Mouse (Mus musculus): ENCODE results near the gene Aym1. TPM values are rescaled to one million over a fixed set of nuclear protein-coding genes. Genes with fewer than 3 reads are reported as not detected.
A peak's percentile ranks its signal among the peaks of the same experiment; 100 is the strongest.

The Aym1 gene
- polyA plus RNA-seq, 1 experiment from 2014 or later = not detected

DNA sequence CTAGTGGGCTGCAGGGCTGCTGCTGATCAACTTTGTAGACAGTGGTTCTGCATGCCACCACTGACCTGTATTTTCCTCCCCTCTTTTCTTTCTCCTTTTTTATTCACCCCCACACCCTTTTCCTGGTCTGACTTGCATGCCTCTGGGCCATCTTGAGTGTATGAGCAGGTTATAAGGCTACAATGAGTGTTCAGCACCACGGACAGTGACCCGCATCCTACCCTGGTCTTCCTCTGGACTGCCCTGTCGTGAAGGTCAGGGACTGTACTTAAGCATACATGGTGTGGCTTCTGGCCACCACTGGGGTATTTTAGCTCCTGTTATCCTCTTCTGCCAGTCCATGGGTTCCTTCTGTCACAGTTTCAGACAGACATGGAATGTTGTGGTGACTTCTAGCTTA is 50.3 kb downstream of the Aym1 start:
- ATAC-seq (no peak), DNase-seq (peak; percentile 40)
- H3K4me2 ChIP-seq (ENCODE audit: low read depth, low read length) = no peak overlapping the region
- no peaks in the 10 kb centered on the region for H3K36me3 ChIP-seq (replicated peaks; ENCODE audit: insufficient read depth, low read length)
- H3K9ac ChIP-seq (replicated peaks) = no peak overlapping the region
- WGBS (ENCODE audit: insufficient replicate concordance) = 3% methylated on average over 3 of the region's 3 CpGs
- no peak for TF ChIP-seq CTCF (IDR thresholded peaks at IDR 0.05; ENCODE audit: low read depth)
- no peak for TF ChIP-seq EP300 (IDR thresholded peaks at IDR 0.05; ENCODE audit: low read depth)
- H3K4me1 ChIP-seq (ENCODE audit: insufficient read depth) = no peaks in the 10 kb centered on the region
- H3K4me3 ChIP-seq (ENCODE audit: low read depth, low read length) = no peak overlapping the region
- no peaks in the 10 kb centered on the region for H3K9me3 ChIP-seq (ENCODE audit: low read length)
- H3K27ac ChIP-seq (ENCODE audit: low read depth) = no peak overlapping the region
- H3K27me3 ChIP-seq (ENCODE audit: insufficient read depth, low read length) = no peaks in the 10 kb centered on the region

Small RNA genes within 50 kb of the gene (microRNA-seq; reads per million reads assigned to microRNA genes)
- gene Mir7229 = not detected
- gene Mir7230 = not detected

Other genes with a start within 250 kb of the Aym1 start
- gene 2900026A02Rik, start 136.1 kb upstream of the Aym1 start, polyA plus RNA-seq (2015; fragmentation: Nextera tagmentation; extraction: Ambion mirVana) = 2.7 and 3.1 TPM in 2 replicates
- gene Tmem211, start 130.4 kb upstream of the Aym1 start, polyA plus RNA-seq (2015; fragmentation: Nextera tagmentation; extraction: Ambion mirVana) = not detected in 2 replicates
- 0.45 and 0.49 TPM in 2 replicates for gene Sgsm1, start 46.5 kb upstream of the Aym1 start, polyA plus RNA-seq (2015; fragmentation: Nextera tagmentation; extraction: Ambion mirVana)
- 0.04 TPM in 1 of 2 replicates, not detected in the other for gene Wscd2, start 133.0 kb downstream of the Aym1 start, polyA plus RNA-seq (2015; fragmentation: Nextera tagmentation; extraction: Ambion mirVana)

All from liver, postnatal 0 days (tissue).